Mouse (Mus musculus): ENCODE results near the gene Tardbp.
A peak's percentile ranks its signal among the peaks of the same experiment; 100 is the strongest.

DNA sequence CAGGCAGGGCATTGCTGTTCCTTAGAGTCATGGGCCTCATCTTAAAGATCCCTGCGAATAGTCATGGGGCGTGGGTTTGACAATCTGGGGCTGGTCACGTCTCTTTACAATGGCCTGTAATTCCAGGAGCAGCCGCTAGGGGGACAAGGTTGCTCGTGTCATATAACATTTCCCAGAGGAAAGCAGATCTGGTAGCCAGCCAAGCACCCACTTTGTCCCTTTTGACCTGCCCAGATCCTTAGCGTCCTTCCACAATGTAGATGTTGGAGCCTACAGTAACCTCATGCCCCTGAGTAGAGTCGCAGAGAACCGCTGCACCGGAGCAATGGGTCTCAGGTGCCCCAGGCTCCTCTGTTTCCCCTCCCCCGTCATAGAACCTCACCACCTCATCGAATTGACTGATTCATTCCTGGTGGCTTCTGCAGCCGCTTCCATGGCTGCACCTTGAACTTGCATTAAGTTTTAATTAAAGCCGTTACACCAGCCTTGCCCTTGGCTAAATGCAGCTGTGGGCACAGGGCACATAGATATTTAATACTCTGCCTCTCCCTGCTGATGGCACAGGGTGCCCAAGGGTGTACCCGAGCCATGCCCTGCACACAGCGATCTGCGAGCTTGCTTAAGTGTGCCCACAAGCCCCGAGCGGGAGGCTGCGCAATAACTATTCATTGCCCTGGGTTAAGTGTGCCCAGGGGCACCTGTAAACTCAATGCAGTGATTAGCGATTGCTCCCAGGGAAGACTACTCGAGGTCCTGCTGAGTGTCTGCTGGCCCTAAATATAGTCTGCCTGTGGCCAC lies 35.5 kb upstream of the Tardbp start:
- TF ChIP-seq CTCF (conservative IDR thresholded peaks at IDR 0.05; ENCODE audit: low read length) (peak; percentile 87), NANOG (IDR thresholded peaks at IDR 0.05; ENCODE audit: borderline replicate concordance, low read length) (no peak)

Measured in E14TG2a.4 (cell line).